Mouse (Mus musculus) kidney, postnatal 4 days (tissue): ENCODE measurements at regions not wholly inside any gene's neighbourhood (a gene's known extent, or its start where the extent isn't known, plus 50 kb on each side); places are given as distances from the start of the nearest gene placed in this dataset.

Experiments used
- DNase-seq, 2 experiments: peaks; one replicate each; pipeline ENCODE4 v3.0.0; 2021; ENCODE audit warnings: mixed read lengths in 2 of 2

DNA sequence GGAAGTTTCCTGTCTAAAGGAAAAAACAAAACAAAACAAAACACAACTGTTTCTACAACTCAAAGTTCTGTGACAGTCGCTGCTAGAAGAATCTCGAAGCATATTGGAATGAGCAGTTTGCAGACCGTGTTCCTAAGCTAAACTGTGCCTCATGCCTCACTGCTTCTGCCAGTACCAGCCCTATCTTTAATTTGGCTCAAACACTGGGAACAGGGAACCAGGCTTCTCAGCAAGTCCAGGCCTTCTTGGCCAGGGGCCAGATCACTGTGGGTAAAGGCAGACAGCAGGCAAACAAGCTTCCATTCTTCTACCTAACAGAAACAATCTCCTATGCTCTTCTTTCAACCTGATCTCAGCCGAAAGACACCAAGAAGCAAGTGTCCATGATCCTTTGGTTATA, 56.5 kb downstream of the Tmsb4x start:
- peak; percentile 54 to 69 for DNase-seq

DNA sequence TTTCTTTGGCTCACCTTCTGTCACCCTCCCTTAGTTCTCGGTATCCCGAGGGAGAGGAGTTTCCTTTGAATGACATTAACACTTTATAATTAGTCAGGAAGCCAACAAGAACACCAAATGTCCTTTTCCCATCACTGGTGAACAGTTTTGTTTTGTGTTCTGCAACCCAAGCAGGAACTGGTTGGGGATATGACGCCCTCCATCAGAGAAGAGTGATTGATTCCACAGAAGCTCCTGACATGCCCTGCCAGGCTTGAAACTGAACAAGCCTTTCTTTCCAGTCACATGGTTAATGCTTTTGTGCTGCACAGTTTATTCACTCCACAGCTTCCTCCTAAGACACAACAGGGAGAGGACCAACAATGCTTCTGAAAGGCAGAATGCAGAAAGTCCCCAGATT, 57.8 kb downstream of the Tmsb4x start:
- no peak for DNase-seq

DNA sequence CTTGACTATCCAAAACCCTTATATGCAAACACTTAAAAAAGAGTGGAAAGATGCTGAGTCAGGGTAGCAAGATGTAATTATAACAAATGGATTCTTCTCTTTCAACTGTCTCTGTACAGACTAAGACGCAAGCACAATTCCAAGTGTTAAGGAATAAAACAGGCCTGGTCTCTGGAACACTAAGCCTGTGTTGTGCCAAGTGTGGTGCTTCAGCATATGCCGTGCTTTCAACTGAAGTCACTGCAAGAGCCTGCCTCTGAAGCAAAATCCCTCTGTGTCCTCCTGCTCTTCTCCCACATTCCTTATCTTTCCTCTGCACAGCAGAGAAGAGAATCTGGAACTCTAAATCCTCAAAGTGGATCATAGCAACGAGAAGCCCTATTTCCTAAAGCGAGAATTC, 59.7 kb downstream of the Tmsb4x start:
- DNase-seq: no peak

DNA sequence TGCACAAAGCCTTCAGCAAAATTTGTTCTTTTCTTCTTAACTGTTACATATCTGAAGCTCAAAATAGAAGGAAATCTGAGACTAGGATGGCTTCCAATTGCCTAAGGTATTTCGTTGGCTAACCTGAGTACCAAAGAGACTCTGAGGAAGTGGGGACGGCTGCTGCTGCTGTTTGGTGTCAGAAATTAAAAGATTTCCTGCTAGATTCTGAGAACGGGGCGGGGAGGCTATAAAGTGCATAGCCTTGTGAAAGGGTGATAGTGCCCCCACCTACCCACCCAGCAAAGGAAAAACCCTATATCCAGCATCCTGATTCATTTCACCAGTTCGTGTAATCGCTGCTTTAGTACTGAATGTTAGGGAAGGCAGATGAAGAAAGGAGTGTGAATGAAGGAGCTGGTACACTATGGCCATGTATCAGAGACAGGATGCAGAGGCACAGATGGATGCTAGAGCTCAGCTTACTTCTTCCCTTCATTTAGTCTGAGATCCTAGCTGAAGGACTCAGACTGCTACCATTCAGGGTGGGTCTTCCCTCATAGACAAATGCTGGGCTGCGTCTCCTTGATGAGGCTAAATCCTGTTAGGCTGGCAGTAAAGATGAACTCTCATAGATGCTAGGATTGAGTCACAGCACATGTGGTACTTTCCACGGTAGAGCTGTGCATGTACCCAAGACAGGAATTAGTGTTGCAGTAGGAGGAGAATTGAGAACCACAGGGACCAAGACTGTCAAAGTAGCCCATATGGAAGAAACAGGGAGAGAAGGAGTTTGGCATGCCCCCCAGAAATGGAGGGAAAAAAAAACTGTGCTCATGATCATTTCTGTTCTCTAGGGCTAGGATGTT, 62.4 kb downstream of the Tmsb4x start:
- DNase-seq: no peak

DNA sequence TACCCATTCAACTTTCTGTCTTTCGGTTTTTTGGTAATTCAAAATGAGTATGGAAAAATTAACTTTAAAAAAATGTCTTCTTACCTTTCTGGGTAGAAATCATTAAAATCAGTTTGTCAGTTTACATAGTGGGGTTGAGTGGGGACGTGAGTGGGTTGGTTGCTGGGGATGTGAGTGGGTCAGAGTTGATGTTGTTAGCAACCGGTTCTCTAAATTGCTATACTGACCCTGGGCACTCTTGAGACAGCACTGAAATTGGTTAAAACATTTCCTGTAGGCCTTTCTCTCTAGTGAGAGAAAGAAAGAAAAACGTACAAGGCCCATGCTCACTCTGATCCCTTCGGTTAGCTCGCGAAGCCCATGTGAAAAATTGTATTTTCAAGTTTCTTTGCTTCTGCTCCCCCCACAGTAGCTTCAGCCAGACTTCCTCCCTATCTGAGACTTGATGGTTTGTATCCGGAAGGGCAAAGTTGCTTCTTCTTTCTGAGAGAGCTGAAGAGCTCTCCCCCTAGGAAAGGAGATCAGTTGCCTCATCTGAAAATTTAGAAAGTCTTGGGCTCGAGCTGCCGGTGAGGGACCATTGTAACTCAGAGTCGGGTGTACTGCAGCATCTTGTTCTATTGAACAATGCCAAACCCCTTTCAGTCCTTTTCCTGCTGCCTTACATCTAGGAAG, 63.5 kb downstream of the Tmsb4x start:
- no peak for DNase-seq

DNA sequence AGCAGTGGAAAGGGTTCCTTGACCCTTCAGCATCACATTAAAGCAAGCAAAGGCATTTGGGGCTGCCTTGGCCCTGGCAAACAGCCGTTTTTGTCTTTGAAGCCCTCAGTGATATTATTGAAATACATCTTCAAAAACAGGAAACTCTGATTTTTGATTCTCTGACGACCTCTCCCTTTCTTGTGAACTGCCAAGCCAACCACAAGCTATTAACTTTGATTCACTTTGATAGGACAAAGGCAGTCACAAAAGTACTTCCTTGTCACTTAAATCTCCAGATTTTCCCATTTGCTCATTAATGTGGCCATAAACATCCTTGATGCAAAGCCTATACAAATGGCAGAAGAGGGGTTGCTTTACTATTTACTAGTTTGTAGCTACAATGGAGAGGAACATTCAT, 70.0 kb downstream of the Tmsb4x start:
- peak; percentile 9 to 31 for DNase-seq

DNA sequence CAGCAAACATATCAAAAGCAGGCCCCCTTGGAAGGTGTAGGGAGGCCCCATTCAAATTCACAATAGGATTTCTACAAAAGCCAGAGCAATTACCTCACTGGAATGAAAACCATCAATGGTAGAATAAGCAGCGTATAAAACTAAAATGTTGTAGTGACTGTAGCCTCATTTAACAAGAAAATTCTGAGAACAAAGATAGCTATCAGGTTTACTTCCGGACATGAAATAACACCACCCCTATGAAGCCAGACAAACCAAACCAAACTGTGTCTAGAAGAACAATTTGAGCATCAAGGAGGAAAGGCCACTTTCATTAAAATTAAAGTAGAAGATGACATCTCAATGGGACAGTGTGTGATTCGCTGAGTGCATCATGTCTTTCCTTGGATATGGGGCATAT, 74.9 kb downstream of the Tmsb4x start:
- no peak for DNase-seq

DNA sequence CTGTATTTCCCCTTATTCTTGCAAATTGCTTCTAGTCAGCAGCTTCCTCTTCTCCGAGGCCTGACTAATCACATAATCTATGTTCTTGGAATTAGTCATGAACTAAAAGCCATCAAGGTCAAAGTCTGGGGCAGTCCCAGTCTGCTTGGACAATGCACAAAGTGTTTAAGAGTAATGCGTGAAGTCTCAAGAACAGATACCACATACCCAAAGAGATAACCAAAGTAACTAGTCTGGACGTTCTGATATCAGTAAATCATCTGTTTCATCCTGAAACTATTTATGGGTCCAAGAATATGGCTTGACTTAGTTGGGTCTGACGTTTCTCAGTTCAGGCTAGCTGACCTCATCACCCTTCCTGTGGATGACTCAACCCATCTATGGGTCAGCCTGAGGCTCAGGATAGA, 76.1 kb downstream of the Tmsb4x start:
- no peak for DNase-seq

DNA sequence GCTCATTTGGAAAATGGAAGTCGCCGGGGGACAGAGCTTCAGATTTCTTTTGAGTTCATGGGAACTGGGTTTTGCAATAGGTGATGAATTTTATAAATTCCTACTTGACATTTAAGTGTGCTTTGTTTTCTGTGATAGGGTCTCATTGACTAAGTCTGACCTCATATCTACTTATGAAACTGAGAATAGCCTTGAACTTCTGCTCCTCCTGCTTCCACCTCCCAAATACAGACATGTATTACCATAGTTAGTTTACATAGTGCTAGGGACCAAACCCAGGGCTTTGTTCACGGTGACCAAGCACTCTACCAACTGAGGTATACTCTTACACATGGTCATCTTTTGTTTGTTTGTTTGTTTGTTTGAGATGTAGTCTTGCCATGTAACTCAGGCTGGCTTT, 77.8 kb downstream of the Tmsb4x start:
- DNase-seq: no peak

DNA sequence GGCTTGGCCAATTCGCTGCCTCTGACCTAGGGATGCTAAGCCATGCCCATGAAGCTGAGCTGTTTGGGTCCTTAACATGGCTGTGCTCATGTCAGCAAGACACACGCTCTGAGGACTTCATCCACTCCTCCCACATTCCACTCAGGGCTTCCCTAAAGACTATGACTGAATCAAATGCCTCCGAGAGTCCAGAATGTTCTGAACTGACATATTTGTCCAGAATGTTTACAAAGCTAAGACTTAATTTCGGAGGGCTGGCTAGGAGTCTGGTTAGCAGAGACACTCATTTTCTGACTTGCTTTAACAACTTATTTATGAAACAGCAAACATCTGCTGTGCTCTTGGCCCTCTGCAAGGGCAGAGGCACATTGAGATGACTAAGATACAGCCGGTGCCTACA, 78.5 kb downstream of the Tmsb4x start:
- no peak for DNase-seq

DNA sequence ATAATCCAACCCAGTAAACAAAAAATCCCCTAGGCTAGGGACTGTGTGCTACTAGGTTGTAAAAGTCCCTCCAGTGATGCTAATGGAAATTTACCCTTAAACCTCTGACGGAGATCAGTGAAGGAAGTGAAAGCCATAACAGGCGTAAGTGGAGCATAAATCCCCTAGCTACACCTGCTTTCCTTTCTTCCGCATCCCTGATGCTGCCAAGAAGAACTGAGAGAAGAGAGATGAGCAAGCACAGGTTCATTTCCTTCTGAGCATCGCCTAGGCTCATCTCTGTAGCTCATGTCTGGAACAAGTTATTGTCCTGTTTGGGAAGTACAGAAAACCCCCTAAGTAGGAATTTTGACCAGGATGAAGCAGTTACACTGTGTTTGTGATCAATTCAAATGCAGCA, 89.8 kb downstream of the Tmsb4x start:
- no peak for DNase-seq

DNA sequence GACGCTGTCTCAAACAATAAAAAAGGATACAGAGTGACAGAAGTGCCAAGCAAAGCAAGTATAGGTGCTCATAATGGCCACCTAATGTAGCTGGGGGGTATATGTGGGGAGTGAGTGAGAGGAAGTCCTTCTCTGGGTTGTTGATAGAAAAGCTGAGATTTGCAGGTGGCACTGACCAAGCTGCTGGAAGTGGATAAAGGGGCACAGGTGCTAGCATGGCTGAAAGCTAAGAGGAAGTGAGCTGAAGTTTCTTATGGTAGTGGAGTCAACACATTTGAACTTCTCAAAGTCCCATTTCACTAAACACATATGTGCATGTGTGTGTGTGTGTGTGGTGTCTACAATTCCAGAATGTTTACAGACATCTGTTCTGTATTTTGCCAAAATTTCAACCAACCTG, 94.0 kb downstream of the Tmsb4x start:
- DNase-seq: no peak

DNA sequence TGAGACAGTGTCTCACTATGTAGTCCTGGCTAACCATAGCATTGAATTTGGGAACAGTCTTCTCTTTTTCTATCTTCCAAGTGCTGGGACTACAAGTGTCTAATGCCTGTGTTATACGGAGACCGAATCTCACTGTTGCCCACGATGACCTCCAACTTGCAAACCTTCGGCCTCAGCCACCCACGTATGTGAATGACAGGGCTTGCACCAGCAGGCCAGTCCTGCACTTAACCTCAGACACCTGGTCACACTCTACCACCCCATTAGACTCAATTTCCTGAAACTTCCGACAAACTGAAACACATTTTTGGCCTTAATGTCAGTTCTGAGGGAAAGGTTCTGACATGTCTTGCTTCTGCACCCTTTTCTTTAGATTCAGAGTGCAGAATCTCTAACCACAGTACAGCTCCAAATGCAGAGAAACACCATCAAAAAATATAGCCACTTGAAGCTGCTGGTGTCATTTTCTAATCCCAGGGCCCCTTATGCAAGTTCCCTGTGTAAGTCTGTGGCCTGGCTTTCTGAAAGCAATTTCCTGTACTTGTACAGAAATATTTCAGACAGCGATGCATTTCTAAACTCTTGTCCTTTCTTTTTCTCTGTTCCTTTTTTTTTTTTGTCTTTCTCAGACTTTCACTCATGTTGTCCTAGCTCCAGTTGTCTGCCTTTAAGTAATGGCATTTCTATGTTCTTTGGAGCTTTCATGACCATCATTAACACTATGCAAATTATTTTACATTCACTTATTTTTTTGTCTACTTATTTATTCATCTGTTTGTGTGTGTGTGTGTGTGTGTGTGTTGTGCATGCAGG, 97.8 kb downstream of the Tmsb4x start:
- DNase-seq: no peak

DNA sequence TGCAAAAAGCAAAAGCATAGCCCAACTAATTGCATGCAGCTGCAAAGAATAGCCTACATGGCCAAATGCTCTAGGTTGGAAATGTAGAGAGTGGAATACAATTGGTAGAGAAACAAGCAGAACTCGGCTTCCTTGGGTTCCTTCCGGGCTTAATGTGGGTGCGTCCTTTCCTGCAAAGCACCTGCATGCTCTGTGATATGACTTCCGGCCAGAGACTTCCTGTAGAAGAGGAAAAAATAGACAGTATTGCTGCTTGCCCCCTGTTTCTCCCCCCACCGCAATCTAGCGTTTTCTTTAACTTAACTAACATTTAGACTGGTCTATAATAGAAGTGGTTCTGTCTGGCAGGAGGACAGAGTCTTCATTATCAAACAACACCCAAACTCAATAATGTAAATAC, 100.8 kb downstream of the Tmsb4x start:
- no peak for DNase-seq

DNA sequence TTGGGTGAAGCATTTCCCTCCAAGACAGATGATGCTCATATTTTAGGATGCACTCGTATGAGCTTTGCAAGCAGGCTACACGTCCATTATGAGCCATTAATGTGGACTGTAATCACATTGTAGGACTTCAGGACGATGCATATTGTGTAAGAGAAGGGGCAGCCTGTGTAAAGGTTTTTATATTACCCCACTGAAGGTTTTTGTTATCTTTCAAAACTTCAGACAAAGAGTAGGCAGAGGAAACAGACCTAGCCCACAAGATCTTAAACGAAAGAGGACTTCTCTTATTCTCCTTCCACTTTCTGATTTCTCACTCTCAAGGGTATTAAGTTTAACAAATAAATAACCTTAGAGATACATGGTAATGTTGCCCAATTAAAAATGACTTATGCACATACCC, 101.6 kb downstream of the Tmsb4x start:
- no peak for DNase-seq

DNA sequence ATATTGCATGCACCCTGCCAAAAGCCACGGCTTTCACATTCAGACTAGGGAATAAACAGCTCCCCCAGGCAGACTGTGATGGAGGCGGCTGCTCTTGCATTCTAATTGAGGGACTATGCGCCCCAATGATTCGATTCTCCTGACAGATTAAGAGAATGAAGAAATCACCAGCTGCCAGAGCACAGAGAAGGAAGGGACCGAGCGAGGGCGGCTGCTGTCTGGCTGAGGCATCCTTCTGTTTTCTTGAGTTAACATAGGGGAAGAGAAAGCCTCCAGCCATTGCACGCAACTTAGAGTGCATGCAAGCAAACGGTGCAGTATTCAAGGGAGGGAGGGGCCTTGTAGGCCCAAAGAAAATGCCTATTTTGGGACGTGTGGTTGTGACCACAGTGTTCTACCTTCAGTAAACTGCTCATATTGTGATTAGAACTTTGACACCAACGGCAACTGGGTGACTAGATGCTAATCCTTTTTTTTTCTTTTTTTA, 103.1 kb downstream of the Tmsb4x start:
- DNase-seq: no peak

DNA sequence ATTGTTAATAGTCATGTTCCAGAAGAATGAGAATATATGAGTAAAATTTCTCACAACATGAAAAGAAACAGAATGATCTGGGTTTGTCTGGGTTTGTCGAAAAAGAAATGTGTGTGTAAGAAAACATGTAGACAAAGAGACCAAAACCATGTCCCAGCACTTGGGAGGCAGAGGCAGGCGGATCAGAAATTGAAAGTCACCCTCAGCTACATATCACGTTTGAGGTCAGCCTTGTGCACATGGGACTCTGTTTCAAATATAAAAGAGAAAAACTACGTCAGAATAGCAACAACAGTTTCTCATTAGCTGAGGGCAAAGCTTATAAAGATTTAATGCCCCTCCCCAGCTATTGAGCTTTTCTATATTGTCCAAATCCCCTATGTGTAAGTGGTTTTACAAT, 103.8 kb downstream of the Tmsb4x start:
- DNase-seq: no peak

DNA sequence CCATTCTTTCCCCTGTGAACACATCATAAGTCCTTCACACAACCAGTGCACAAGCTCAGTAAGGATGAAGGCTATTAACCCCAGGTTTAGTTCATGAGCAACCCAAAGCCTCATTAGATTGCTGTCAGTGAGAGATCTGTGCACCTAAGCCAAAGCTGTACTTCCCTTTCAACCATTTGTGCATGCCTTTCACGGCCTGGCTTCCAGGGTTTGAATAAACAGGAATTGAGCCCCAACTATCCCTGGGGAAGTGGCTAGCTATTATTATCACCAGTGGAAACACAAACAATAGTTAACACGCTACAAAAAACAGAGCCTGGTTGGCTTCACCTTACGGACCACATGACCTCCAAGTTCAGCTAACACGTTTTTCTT, 104.9 kb downstream of the Tmsb4x start:
- DNase-seq: no peak

DNA sequence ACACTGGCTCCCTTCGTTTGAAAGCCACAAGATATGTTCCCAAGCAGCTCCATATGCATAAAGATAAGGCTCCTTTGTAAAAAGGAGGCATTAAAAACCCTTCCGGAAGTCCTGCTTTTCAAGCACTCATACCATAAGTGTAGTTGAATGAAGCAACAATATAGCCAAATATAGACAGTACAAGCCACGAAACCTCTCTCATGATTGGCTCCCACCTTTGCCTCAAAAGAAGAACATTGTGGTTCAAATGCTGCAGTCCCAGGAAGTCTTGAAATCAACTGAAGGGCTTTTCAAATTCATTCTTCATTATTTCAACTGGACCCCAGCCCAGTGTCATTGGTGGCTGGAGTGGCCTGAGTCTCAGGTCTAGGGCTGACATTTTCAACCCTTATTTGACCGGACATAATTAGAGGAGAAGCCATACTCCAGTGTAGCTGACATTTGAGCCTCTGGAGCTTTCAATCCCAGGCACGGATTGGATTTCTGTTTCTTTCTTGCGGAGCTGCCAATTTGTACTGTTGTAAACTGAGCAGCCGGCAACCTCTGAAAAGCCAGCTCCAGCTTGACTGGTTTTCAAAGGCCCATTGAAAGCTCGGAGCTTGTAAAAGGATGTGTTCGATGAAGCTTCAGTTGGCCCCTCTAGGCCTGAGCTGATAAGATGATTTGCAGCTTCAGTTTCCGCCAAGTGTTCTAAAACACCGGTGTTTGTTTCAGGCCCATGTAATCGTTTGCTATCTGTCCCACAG, 105.4 kb downstream of the Tmsb4x start:
- DNase-seq: no peak

DNA sequence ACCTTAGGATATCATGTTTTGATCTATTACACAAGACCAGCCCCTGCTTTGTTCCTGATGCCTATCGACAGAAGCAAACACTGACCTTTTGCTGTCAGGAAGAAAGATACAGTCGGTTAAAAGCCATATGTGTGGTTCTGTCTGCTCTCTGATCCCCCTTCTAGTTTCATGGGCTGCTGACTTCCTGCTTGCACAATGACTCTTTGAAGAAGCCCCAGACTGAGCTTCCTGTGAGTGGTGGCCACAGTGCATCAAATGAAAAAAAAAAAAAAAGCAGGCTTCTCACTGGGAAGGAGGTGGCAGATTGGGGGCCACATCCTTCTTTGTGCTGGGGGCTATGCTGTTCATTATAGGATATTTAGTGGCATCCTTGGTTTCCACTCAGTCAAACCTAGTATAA, 107.2 kb downstream of the Tmsb4x start:
- DNase-seq: no peak

DNA sequence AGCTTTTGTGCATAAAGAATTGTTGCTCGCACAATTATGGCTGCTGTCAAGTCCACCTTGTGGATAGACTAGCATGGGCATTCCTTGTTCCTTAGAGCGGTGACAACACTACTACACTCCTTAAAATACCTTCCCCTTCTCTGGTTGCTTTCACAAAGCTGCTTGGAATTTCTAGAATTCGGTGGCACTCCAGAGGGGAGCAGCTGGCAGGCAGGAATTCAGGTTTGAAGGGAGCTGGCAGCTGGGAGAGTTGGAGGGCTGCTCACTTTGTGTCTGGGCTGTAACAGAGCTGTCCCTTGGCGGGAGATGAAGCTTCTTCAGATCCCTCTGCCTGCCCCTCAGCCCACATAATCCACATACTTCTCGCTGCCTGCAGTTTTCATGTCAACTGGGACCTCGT, 109.7 kb downstream of the Tmsb4x start:
- peak in 1 of 2 experiments; percentile 7 for DNase-seq

DNA sequence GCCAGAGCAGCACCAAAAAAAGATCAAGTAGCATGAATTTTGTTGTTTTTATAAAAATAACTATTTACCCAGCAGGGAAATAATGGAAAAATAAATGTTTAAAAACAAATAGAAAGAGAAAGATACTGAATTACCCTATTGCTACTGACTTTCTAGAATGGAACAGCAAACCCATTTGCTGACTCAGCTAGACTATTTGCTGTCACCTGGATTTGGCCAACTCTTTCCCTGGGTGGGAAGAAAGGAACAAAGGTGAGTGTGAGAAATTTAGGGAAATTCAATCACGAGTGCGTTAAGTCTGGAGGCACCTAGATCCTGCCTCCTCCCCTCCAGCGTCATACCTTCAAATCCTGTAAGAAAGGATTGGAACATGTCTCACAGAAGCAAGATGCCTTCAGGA, 110.2 kb downstream of the Tmsb4x start:
- no peak for DNase-seq

DNA sequence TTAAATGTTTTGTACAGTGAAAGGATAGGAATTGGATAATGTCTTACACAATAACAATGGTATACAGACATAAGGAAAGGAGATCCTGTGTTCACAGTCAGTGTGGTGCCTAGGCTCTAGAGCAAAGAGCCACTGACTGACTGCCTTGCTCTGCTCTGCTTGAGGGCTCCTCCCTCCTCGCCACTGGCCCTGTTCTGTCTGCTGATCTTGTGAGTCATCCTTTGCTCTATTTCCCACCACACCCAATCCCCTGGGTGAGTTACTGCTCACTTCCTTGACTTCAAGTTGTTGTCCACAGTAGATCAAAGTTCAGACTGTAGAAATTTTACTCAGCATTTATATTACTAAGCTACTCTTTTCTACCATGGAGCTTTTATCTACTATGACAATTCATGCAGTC, 117.3 kb downstream of the Tmsb4x start:
- peak in 1 of 2 experiments; percentile 5 for DNase-seq
